Mouse (Mus musculus) erythroblast, embryonic 14.5 days (primary cell): ENCODE results near the gene Krt36. TPM values are rescaled to one million over a fixed set of nuclear protein-coding genes. Genes with fewer than 3 reads are reported as not detected.

ENCODE experiments used
- H3K27me3 ChIP-seq: 2 replicates; pipeline ENCODE4 v1.6.1; 2012; ENCODE audit warnings: inconsistent platforms; ENCODE audit not compliant: control insufficient read depth
- H3K36me3 ChIP-seq: 2 replicates; pipeline ENCODE4 v1.6.1; 2012; ENCODE audit warnings: mild to moderate bottlenecking, inconsistent platforms; ENCODE audit not compliant: control insufficient read depth
- H3K4me1 ChIP-seq: 2 replicates; pipeline ENCODE4 v1.6.1; 2012; ENCODE audit warnings: inconsistent platforms; ENCODE audit not compliant: control insufficient read depth
- H3K4me3 ChIP-seq: replicated peaks from 2 replicates; pipeline ENCODE3; 2012; ENCODE audit warnings: moderate library complexity, mild to moderate bottlenecking, inconsistent platforms
- H3K9me3 ChIP-seq: 2 replicates; pipeline ENCODE4 v1.6.1; 2012; ENCODE audit warnings: low read length, inconsistent platforms, mixed read lengths; ENCODE audit not compliant: control insufficient read depth
- GATA1 ChIP-seq: IDR thresholded peaks from 2 replicates; pipeline ENCODE4 v1.6.1; 2012; ENCODE audit warnings: low read length, inconsistent platforms, mixed read lengths
- TAL1 ChIP-seq: IDR thresholded peaks from 3 replicates; pipeline ENCODE4 v1.6.1; 2012; ENCODE audit warnings: low read length, inconsistent platforms, mixed read lengths
- polyA plus RNA-seq: library from polyadenylated mRNA; stranded (reverse); fragments of >175 nt; gene quantifications from 2 replicates; pipeline ENCODE4 v1.2.3, GENCODE M21; 2012

Krt36 gene
- polyA plus RNA-seq, 1 experiment, result not detected

GRCm38 (mm10) chr11:100136559-100136958 lies 31.1 kb upstream of the Krt36 start:
- no peaks in the 10 kb centered on the region for H3K27me3 ChIP-seq
- H3K4me3 ChIP-seq, result no peak overlapping the region
- H3K36me3 ChIP-seq, result no peaks in the 10 kb centered on the region
- no peak for TF ChIP-seq GATA1
- no peak for TF ChIP-seq TAL1
- peaks cover 17% of the 10 kb centered on the region for H3K4me1 ChIP-seq
- H3K9me3 ChIP-seq, result no peaks in the 10 kb centered on the region

- Histone ChIP-seq H3K9me3 (no peaks in the 10 kb centered on the region), H3K4me1 (peaks cover 18% of the 10 kb centered on the region), H3K36me3 (no peaks in the 10 kb centered on the region), H3K27me3 (no peaks in the 10 kb centered on the region), H3K4me3 (no peak within 1 kb of the TSS)
- TF ChIP-seq GATA1 (no peak), TAL1 (no peak)
Measured at GRCm38 (mm10) chr11:100135731-100136130, 30.3 kb upstream of the Krt36 start, which contains the start of gene Krt15. Krt15 (minus strand) TSS chr11:100135928.

- Histone ChIP-seq H3K4me3 (no peak overlapping the region), H3K27me3 (no peaks in the 10 kb centered on the region), H3K4me1 (peaks cover 21% of the 10 kb centered on the region)
Measured at GRCm38 (mm10) chr11:100124901-100125300, 19.5 kb upstream of the Krt36 start.

GRCm38 (mm10) chr11:100121466-100121865 lies 16.0 kb upstream of the Krt36 start, which contains the start of gene Krt13:
Krt13 (minus strand) TSS chr11:100121566.
- no peak within 1 kb of the TSS for H3K4me3 ChIP-seq
- no peaks in the 10 kb centered on the region for H3K36me3 ChIP-seq
- TF ChIP-seq TAL1 (no peak), GATA1 (no peak)
- no peaks in the 10 kb centered on the region for H3K9me3 ChIP-seq
- peaks cover 9% of the 10 kb centered on the region for H3K4me1 ChIP-seq
- no peaks in the 10 kb centered on the region for H3K27me3 ChIP-seq

More at GRCm38 (mm10) chr11:100124901-100125300, 19.5 kb upstream of the Krt36 start:
- no peak for TF ChIP-seq GATA1
- TF ChIP-seq TAL1, result no peak
- no peaks in the 10 kb centered on the region for H3K36me3 ChIP-seq
- H3K9me3 ChIP-seq, result no peaks in the 10 kb centered on the region

GRCm38 (mm10) chr11:100120331-100120730 lies 14.9 kb upstream of the Krt36 start:
- Histone ChIP-seq H3K9me3 (no peaks in the 10 kb centered on the region), H3K36me3 (no peaks in the 10 kb centered on the region), H3K4me1 (peaks cover 4% of the 10 kb centered on the region), H3K4me3 (no peak overlapping the region), H3K27me3 (no peaks in the 10 kb centered on the region)
- TF ChIP-seq TAL1, result no peak
- TF ChIP-seq GATA1, result no peak

GRCm38 (mm10) chr11:100113742-100114029 lies 8.3 kb upstream of the Krt36 start:
- Histone ChIP-seq H3K36me3 (no peaks in the 10 kb centered on the region), H3K9me3 (no peaks in the 10 kb centered on the region), H3K4me3 (no peak overlapping the region), H3K4me1 (no peaks in the 10 kb centered on the region), H3K27me3 (no peaks in the 10 kb centered on the region)
- TF ChIP-seq TAL1 (no peak), GATA1 (no peak)

- TF ChIP-seq TAL1 (no peak), GATA1 (no peak)
- no peak overlapping the region for H3K4me3 ChIP-seq
- no peaks in the 10 kb centered on the region for H3K4me1 ChIP-seq
Measured at GRCm38 (mm10) chr11:100112935-100113741, 7.7 kb upstream of the Krt36 start.

GRCm38 (mm10) chr11:100102693-100103429 lies 2.6 kb downstream of the Krt36 start:
- Histone ChIP-seq H3K27me3 (no peaks in the 10 kb centered on the region), H3K9me3 (no peaks in the 10 kb centered on the region), H3K4me1 (no peaks in the 10 kb centered on the region), H3K36me3 (no peaks in the 10 kb centered on the region), H3K4me3 (no peak overlapping the region)
- TF ChIP-seq GATA1 (no peak), TAL1 (no peak)

More at GRCm38 (mm10) chr11:100112935-100113741, 7.7 kb upstream of the Krt36 start:
- no peaks in the 10 kb centered on the region for H3K36me3 ChIP-seq
- H3K27me3 ChIP-seq, result no peaks in the 10 kb centered on the region
- no peaks in the 10 kb centered on the region for H3K9me3 ChIP-seq

- TF ChIP-seq TAL1 (no peak), GATA1 (no peak)
- Histone ChIP-seq H3K4me3 (no peak overlapping the region), H3K9me3 (no peaks in the 10 kb centered on the region), H3K27me3 (no peaks in the 10 kb centered on the region), H3K4me1 (no peaks in the 10 kb centered on the region), H3K36me3 (no peaks in the 10 kb centered on the region)
Measured at GRCm38 (mm10) chr11:100100391-100100790, 5.0 kb downstream of the Krt36 start.
